Mouse (Mus musculus): ENCODE results near the gene Dcaf7. TPM values are rescaled to one million over a fixed set of nuclear protein-coding genes. Genes with fewer than 3 reads are reported as not detected.
"Not testable (repeated sequence)": the region's sequence is repeated elsewhere in the genome, so short reads cannot be mapped to it uniquely, and the experiment has no call there.

Dcaf7 gene
- polyA plus RNA-seq, 1 experiment from 2014 or later, result 82.1 TPM

GRCm38 (mm10) chr11:106016440-106016839 is 20.2 kb upstream of the Dcaf7 start:
- Histone ChIP-seq H3K4me1 (peaks cover 24% of the 10 kb centered on the region), H3K27ac (no peak overlapping the region)
- WGBS, result 86% methylated on average over 5 of the region's 5 CpGs

GRCm38 (mm10) chr11:106020051-106020763 is 16.5 kb upstream of the Dcaf7 start:
- Histone ChIP-seq H3K27ac (no peak overlapping the region), H3K9me3 (replicated peaks) (no peaks in the 10 kb centered on the region), H3K4me1 (peaks cover 11% of the 10 kb centered on the region), H3K9ac (peak overlapping the region; percentile 56), H3K36me3 (ENCODE audit: poor library complexity, severe bottlenecking) (no peaks in the 10 kb centered on the region), H3K4me2 (peak overlapping the region; percentile 82), H3K4me3 (peak overlapping the region; percentile 44), H3K27me3 (peaks cover 27% of the 10 kb centered on the region)
- ATAC-seq, result peak; percentile 71
- under 1% methylated on average over 50 of the region's 50 CpGs for WGBS

More at GRCm38 (mm10) chr11:106016440-106016839, 20.2 kb upstream of the Dcaf7 start:
- peaks cover 27% of the 10 kb centered on the region for H3K27me3 ChIP-seq
- no peak overlapping the region for H3K4me3 ChIP-seq
- no peak for ATAC-seq
- H3K36me3 ChIP-seq (ENCODE audit: poor library complexity, severe bottlenecking), result no peaks in the 10 kb centered on the region
- no peak overlapping the region for H3K4me2 ChIP-seq
- no peaks in the 10 kb centered on the region for H3K9me3 ChIP-seq (replicated peaks)
- no peak overlapping the region for H3K9ac ChIP-seq

- no peak for ATAC-seq
- H3K9ac ChIP-seq, result no peak overlapping the region
- H3K36me3 ChIP-seq (ENCODE audit: poor library complexity, severe bottlenecking), result 0 out of 2 replicates have a peak, but pooled peaks cover 4% of the 10 kb centered on the region
- 90% methylated on average over 3 of the region's 3 CpGs for WGBS
- no peak overlapping the region for H3K4me3 ChIP-seq
- no peak overlapping the region for H3K4me2 ChIP-seq
- H3K27me3 ChIP-seq, result peaks cover 10% of the 10 kb centered on the region; the same call in 1 of the 2 replicates
- H3K9me3 ChIP-seq (replicated peaks), result no peaks in the 10 kb centered on the region
- H3K27ac ChIP-seq, result no peak overlapping the region
- no peaks in the 10 kb centered on the region for H3K4me1 ChIP-seq
Observed at GRCm38 (mm10) chr11:106025774-106026173, 10.9 kb upstream of the Dcaf7 start.

DNA sequence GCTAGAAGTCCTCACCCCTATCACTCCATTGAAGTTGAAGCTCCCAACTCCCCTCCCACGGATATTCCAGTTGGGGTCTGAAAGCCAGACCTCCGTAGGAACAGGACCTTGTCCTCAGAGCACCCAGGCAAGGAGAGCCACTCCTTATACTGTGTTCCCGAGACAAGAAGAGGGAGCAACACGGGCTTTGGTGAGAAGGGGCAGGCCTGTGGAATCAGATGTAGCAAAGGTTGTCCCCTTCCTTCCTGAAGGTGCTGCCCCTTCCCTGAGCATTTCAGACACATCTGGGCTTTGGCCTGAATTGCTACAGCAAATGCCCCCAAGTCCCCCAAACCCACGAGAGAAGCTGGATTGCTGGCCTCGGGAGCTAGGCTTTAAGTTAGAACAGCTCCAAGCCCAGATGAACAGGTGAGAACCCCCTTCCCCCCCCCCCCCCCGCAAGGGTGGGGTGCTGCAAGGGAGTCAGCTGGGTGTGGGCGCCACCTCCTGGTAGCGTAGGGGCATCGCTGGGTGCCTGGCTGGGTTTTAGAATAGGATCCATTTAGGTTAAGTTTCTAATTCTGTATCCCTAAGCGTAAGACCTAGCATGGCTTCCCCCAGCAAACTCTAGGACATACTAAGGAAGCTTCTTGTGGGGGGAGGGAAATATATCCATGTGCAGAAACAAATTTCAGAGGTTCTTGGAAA is 10.1 kb upstream of the Dcaf7 start:
- no peaks in the 10 kb centered on the region for H3K4me1 ChIP-seq
- H3K4me3 ChIP-seq, result no peak overlapping the region
- WGBS, result 42% methylated on average over 11 of the region's 11 CpGs
- no peak overlapping the region for H3K9ac ChIP-seq
- H3K27ac ChIP-seq, result no peak overlapping the region
- no peak overlapping the region for H3K4me2 ChIP-seq
- peaks cover 3% of the 10 kb centered on the region; the same call in 1 of the 2 replicates for H3K27me3 ChIP-seq
- H3K9me3 ChIP-seq (replicated peaks), result no peaks in the 10 kb centered on the region
- ATAC-seq, result no peak
- H3K36me3 ChIP-seq (ENCODE audit: poor library complexity, severe bottlenecking), result 0 out of 2 replicates have a peak, but pooled peaks cover 4% of the 10 kb centered on the region

DNA sequence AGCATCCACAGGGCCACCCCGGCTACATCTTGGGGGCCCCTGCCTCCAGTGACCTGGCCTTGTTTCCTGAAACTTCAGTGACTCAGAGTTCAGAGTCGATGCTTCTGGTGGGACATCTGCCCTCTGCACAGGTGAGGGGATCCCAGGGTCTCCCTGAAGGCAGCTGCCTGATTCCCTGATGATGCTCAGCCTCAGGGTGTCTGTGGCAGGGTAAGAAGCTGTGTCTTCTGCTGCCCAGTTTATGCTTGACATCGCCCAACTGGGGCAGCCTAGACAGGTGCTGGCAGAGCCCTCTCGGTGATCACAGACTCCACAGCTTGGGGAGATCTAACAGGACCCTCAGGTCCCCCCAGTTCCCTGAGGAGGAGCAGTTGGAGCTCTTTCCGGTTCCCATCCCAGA is 9.1 kb upstream of the Dcaf7 start:
- H3K27me3 ChIP-seq, result no peaks in the 10 kb centered on the region; the same call in 1 of the 2 replicates
- no peak for ATAC-seq
- no peak overlapping the region for H3K4me2 ChIP-seq
- H3K4me3 ChIP-seq, result no peak overlapping the region
- H3K9me3 ChIP-seq (replicated peaks), result no peaks in the 10 kb centered on the region
- H3K27ac ChIP-seq, result no peak overlapping the region
- H3K4me1 ChIP-seq, result no peaks in the 10 kb centered on the region
- H3K36me3 ChIP-seq (ENCODE audit: poor library complexity, severe bottlenecking), result 0 out of 2 replicates have a peak, but pooled peaks cover 4% of the 10 kb centered on the region
- WGBS, result 94% methylated on average over 5 of the region's 5 CpGs
- no peak overlapping the region for H3K9ac ChIP-seq

DNA sequence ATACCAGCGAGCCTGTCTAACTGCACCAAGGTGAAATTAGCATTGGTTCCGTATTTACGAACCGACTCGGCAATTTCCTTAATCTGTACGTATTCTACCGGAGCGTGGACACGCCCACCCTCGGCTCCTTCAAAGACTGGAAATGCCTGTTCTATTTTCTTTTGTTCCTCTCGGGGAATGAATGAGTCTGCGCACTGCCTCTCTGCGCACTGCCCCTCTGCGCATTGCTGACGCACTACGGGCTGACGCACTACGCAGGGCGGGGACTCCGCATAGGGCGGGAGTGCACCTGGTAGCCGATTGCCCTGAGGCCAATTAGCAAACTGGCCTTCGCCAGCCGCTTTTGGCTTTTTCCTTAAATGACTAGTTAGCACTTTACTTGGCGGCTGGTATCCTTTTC is 4.6 kb upstream of the Dcaf7 start:
- not testable (repeated sequence) for H3K4me1 ChIP-seq; H3K27me3 ChIP-seq; ATAC-seq; H3K9me3 ChIP-seq (replicated peaks); H3K36me3 ChIP-seq (ENCODE audit: poor library complexity, severe bottlenecking)
- Histone ChIP-seq H3K4me2 (peak overlapping the region; percentile 39; the same call in 1 of the 2 replicates), H3K4me3 (peak overlapping the region; percentile 35), H3K9ac (peak overlapping the region; percentile 50; the same call in 1 of the 2 replicates), H3K27ac (peak overlapping the region; percentile 51; the same call in 1 of the 2 replicates)
- WGBS, result 19% methylated on average over 12 of the region's 25 CpGs

GRCm38 (mm10) chr11:106033491-106033919 is 3.2 kb upstream of the Dcaf7 start:
- 45% methylated on average over 11 of the region's 11 CpGs for WGBS
- Histone ChIP-seq H3K4me3 (peak overlapping the region; percentile 21; the same call in 1 of the 2 replicates), H3K4me2 (peak overlapping the region; percentile 47), H3K9ac (peak overlapping the region; percentile 45; the same call in 1 of the 2 replicates), H3K27ac (peak overlapping the region; percentile 51), H3K9me3 (replicated peaks) (no peaks in the 10 kb centered on the region), H3K4me1 (peaks cover 14% of the 10 kb centered on the region), H3K36me3 (ENCODE audit: poor library complexity, severe bottlenecking) (no peaks in the 10 kb centered on the region), H3K27me3 (no peaks in the 10 kb centered on the region)
- no peak for ATAC-seq

DNA sequence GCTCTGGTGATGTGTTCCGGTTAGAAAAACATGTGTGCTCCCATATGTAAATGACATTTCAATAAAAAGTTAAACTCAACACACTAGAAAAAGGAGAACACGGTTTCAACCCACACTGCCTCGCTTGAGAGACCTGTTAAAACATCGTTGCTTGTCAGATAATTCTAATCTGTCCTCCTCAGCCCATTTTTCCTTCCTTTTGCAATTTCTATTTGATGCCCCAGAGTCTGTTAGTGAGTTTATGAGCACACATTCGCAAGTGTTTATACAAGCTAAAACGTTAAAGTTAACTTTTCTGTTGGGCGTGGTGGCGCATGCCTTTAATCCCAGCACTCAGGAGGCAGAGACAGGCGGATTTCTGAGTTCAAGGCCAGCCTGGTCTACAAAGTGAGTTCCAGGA is 1.7 kb upstream of the Dcaf7 start:
- H3K27ac ChIP-seq, result no peak overlapping the region
- no peak overlapping the region for H3K4me3 ChIP-seq
- H3K4me2 ChIP-seq, result no peak overlapping the region
- ATAC-seq, result no peak
- H3K9me3 ChIP-seq (replicated peaks), result no peaks in the 10 kb centered on the region
- no peaks in the 10 kb centered on the region for H3K36me3 ChIP-seq (ENCODE audit: poor library complexity, severe bottlenecking)
- 91% methylated on average over 9 of the region's 9 CpGs for WGBS
- H3K4me1 ChIP-seq, result peaks cover 27% of the 10 kb centered on the region
- no peaks in the 10 kb centered on the region for H3K27me3 ChIP-seq
- no peak overlapping the region for H3K9ac ChIP-seq

GRCm38 (mm10) chr11:106037418-106037751 is 713 bp downstream of the Dcaf7 start:
- 0% methylated on average over 13 of the region's 13 CpGs for WGBS
- peak overlapping the region; percentile 86 for H3K27ac ChIP-seq
- H3K9ac ChIP-seq, result peak overlapping the region; percentile 90
- H3K36me3 ChIP-seq (ENCODE audit: poor library complexity, severe bottlenecking), result no peaks in the 10 kb centered on the region
- peak overlapping the region; percentile 81 for H3K4me2 ChIP-seq
- H3K4me3 ChIP-seq, result peak overlapping the region; percentile 92
- no peaks in the 10 kb centered on the region for H3K27me3 ChIP-seq
- no peaks in the 10 kb centered on the region for H3K9me3 ChIP-seq (replicated peaks)
- ATAC-seq, result peak; percentile 7
- peaks cover 27% of the 10 kb centered on the region for H3K4me1 ChIP-seq

DNA sequence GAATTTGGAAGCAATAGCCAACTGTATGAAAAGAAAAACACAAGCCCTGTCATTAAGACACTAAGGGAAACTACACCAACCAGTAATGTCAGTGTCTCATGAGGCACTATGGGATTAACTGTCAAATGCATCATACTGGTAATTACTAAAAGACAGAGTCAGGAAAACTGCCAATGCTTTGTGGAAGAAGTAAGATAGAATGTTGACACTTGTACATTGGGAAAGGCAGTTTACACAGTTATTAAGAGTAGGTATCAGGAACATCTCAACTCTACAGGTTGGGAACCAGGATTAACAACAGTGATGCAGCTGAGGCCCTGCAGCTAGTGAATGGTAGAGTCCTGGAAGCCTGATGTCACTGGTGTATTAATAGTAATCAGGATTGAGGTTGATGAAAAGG is 7.7 kb downstream of the Dcaf7 start:
- Histone ChIP-seq H3K4me2 (no peak overlapping the region), H3K4me3 (no peak overlapping the region), H3K9ac (no peak overlapping the region), H3K4me1 (peaks cover 5% of the 10 kb centered on the region), H3K27ac (no peak overlapping the region), H3K36me3 (ENCODE audit: poor library complexity, severe bottlenecking) (peaks cover 27% of the 10 kb centered on the region), H3K27me3 (no peaks in the 10 kb centered on the region), H3K9me3 (replicated peaks) (no peaks in the 10 kb centered on the region)
- ATAC-seq, result no peak

DNA sequence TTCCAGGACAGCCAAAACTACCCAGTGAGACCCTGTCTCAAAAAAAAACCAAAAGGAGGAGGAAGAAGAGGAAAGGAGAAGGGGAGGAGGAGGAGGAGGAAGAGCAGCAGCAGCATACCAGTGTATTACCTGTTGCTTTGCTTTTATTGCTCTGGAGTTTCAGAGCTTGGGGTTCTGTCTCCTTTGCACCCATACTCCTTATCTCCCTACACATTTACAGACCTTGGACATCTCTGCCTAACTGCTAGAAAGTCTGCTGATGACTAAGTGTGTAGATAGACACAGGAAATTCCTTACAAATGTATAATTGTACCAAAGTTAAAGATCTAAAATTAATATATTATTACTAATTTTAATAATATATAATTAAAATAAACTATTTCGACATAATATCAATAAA is 8.6 kb downstream of the Dcaf7 start:
- WGBS, result 94% methylated on average over 1 of the region's 1 CpGs

DNA sequence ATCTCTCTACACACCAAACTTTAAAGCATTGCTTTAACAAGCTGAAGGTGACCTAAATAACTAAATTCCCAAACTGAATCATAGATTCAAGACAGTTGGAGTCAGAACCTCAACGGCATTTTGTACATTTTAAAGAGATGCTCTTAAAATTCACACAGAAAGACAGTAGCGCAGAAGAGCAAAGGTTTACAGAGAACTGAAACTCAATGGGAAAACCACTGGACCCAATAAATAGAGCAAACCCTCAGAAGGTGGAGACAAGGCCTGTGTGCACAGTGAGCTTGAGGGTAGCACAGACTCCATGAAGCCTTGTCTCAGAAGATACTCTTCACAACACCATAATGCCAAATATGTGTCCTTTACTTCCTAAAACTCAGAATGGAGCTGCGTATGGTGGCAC is 9.1 kb downstream of the Dcaf7 start:
- no peaks in the 10 kb centered on the region for H3K27me3 ChIP-seq
- peaks cover 42% of the 10 kb centered on the region for H3K36me3 ChIP-seq (ENCODE audit: poor library complexity, severe bottlenecking)
- no peaks in the 10 kb centered on the region for H3K9me3 ChIP-seq (replicated peaks)
- no peaks in the 10 kb centered on the region for H3K4me1 ChIP-seq
- no peak overlapping the region for H3K4me2 ChIP-seq
- 93% methylated on average over 3 of the region's 3 CpGs for WGBS
- no peak overlapping the region for H3K4me3 ChIP-seq
- no peak overlapping the region for H3K27ac ChIP-seq
- no peak for ATAC-seq
- no peak overlapping the region for H3K9ac ChIP-seq

More for the DNA sequence above, 8.6 kb downstream of the Dcaf7 start:
- H3K9ac ChIP-seq, result no peak overlapping the region
- H3K36me3 ChIP-seq (ENCODE audit: poor library complexity, severe bottlenecking), result peaks cover 37% of the 10 kb centered on the region
- no peaks in the 10 kb centered on the region for H3K27me3 ChIP-seq
- H3K9me3 ChIP-seq (replicated peaks), result no peaks in the 10 kb centered on the region
- H3K27ac ChIP-seq, result no peak overlapping the region
- ATAC-seq, result no peak
- H3K4me3 ChIP-seq, result no peak overlapping the region
- H3K4me1 ChIP-seq, result no peaks in the 10 kb centered on the region
- H3K4me2 ChIP-seq, result no peak overlapping the region
